Mouse (Mus musculus) heart, adult 2 months (tissue): Measurements from ENCODE around the gene Trim31. TPM values are rescaled to one million over a fixed set of nuclear protein-coding genes. Genes with fewer than 3 reads are reported as not detected.

Experiments used
- DNase-seq, 2 experiments: peaks; one replicate each; pipeline ENCODE4 v3.0.0; 2021
- H3K27ac ChIP-seq: fragments of 200-600 bp; 2 replicates; pipeline ENCODE4 v1.8.1; 2022
- H3K27me3 ChIP-seq: fragments of 200-500 bp; 2 replicates; pipeline ENCODE4 v1.6.1; 2012; ENCODE audit warnings: mild to moderate bottlenecking, low read length, inconsistent platforms, mixed read lengths; ENCODE audit not compliant: control insufficient read depth, insufficient read depth
- H3K36me3 ChIP-seq: fragments of 200-500 bp; 2 replicates; pipeline ENCODE4 v1.6.1; 2012; ENCODE audit warnings: low read length, inconsistent platforms; ENCODE audit not compliant: control insufficient read depth, insufficient read depth
- H3K4me1 ChIP-seq: fragments of 200-500 bp; 2 replicates; pipeline ENCODE4 v1.6.1; 2011; ENCODE audit warnings: low read length; ENCODE audit not compliant: control insufficient read depth, insufficient read depth
- H3K4me3 ChIP-seq: fragments of 200-600 bp; 2 replicates; pipeline ENCODE4 v1.8.1; 2022
- H3K79me2 ChIP-seq: fragments of 200-500 bp; replicated peaks from 2 replicates; pipeline ENCODE4 v1.6.1; 2012; ENCODE audit warnings: mild to moderate bottlenecking, inconsistent platforms, low read length, moderate library complexity, mixed read lengths; ENCODE audit not compliant: control insufficient read depth, insufficient read depth
- H3K9ac ChIP-seq: fragments of 200-500 bp; 2 replicates; pipeline ENCODE4 v1.6.1; 2012; ENCODE audit warnings: low read depth, mild to moderate bottlenecking, control low read depth, inconsistent platforms, low read length, mixed read lengths
- CTCF ChIP-seq: fragments of 200-600 bp; IDR thresholded peaks from 2 replicates; pipeline ENCODE4 v1.8.1; 2022; ENCODE audit warnings: antibody characterized with exemption, mild to moderate bottlenecking, moderate library complexity
- EP300 ChIP-seq: fragments of 200-500 bp; IDR thresholded peaks from 2 replicates; pipeline ENCODE4 v1.6.1; 2011; ENCODE audit warnings: low read depth, low read length, control low read depth; ENCODE audit not compliant: insufficient read depth
- POLR2A ChIP-seq: fragments of 200-500 bp; IDR thresholded peaks from 2 replicates; pipeline ENCODE4 v1.6.1; 2011; ENCODE audit warnings: mild to moderate bottlenecking, low read depth, low read length, control low read depth; ENCODE audit not compliant: insufficient read depth
- WGBS: fragments of 180-500 bp; shearing (Covaris S2); methylation state at CpG from one replicate; pipeline ENCODE4 v1.1.7; 2018; 5-methylcytosine and 5-hydroxymethylcytosine counted together
- intact Hi-C: fragments of 180-260 bp; cut with DNase I; formaldehyde crosslinking; loops from one replicate; pipeline ENCODE4 v1.15.1; 2025
- long read RNA-seq: library from polyadenylated mRNA; stranded (forward); transcript quantifications from one replicate; pipeline ENCODE4 v2.0.0, GENCODE M21; 2021
- polyA plus RNA-seq: library from polyadenylated mRNA; depleted of rRNA; stranded (reverse); fragments of >200 nt; gene quantifications from 2 replicates; pipeline ENCODE4 v1.2.3, GENCODE M21; 2012; rRNA removed
- total RNA-seq, 2 experiments: library from RNA; stranded (reverse); gene quantifications; 2 replicates each; pipeline ENCODE4 v1.2.3; 2021

Trim31 gene
- total RNA-seq, result not detected
- not detected in 2 replicates for polyA plus RNA-seq
- long read RNA-seq, result 0 reads

DNA sequence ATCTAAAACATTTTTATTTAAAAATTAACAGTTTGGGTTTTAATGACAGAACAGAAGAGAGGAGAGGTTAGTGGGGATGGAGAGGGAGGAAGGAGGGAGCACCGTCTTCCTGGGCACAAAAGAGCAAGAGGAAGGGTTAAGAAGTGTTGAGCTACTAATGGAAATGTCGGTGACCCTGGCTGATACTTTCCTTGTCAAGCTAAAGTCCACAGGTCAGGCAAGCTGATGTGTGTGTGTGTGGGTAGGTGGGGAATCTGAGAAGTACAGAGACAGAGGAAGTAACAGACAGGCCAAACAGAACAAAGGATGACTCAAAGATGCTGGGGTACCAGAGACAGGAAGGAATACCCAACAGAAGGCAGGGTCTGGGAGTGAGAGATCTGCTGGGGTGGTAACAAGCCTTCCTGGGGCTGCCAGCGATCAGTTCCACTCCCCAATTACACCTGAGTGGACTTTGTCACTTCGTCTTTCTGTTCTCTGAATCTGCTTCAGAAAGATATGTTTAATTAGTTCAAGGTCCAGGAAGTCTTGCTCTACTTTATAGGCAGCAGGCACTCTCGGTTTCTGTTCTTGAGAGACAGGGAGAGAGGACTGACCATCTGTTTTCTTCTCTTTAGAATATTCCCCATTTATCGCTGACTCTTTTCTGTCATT lies at the start of gene Trim31:
Trim31 (plus strand) TSS at position 567 of the 654 bp plus-strand sequence.
- Histone ChIP-seq H3K4me3 (no peak within 1 kb of the TSS), H3K36me3 (no peaks in the 10 kb centered on the region), H3K27ac (no peak within 1 kb of the TSS), H3K4me1 (no peaks in the 10 kb centered on the region), H3K27me3 (no peaks in the 10 kb centered on the region), H3K79me2 (no peaks in the 10 kb centered on the region), H3K9ac (no peak within 1 kb of the TSS)
- DNase-seq, result no peak
- 55% methylated on average over 6 of the region's 6 CpGs for WGBS
- intact Hi-C loops, result no loop called here
- TF ChIP-seq POLR2A (no peak), EP300 (no peak), CTCF (no peak)

DNA sequence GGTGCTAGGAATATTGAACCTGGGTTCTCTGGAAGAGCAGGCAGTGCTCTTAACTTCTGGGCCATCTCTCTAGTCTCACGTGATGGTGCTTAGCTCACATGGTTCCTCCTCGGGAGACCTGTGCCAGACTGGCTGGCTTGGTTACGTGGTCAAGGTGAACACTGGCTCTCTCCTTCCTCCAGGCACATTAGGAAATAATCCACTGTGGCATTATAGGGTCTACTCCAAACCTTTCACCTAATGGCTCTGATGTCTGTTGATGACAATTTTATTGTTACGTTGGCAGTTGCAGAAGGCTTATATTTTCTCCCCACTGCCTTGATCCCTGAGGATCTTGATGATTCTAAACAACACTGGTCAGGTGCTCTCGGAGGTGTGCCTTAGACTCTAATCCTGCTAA lies 49.0 kb upstream of the Trim31 start:
- H3K27ac ChIP-seq, result no peak overlapping the region
- no peaks in the 10 kb centered on the region; the same call in 1 of the 2 replicates for H3K79me2 ChIP-seq
- DNase-seq, result no peak
- H3K36me3 ChIP-seq, result peaks cover 3% of the 10 kb centered on the region
- no peak overlapping the region for H3K4me3 ChIP-seq
- H3K4me1 ChIP-seq, result peaks cover 7% of the 10 kb centered on the region
- no peak overlapping the region for H3K9ac ChIP-seq
- TF ChIP-seq CTCF (no peak), EP300 (no peak), POLR2A (no peak)
- WGBS, result 74% methylated on average over 5 of the region's 5 CpGs
- no peaks in the 10 kb centered on the region for H3K27me3 ChIP-seq
- intact Hi-C loops, result no loop called here

- no peak overlapping the region for H3K27ac ChIP-seq
- H3K36me3 ChIP-seq, result peaks cover 3% of the 10 kb centered on the region
- H3K79me2 ChIP-seq, result no peaks in the 10 kb centered on the region; the same call in 1 of the 2 replicates
- no peak for TF ChIP-seq EP300
- TF ChIP-seq CTCF, result no peak
- TF ChIP-seq POLR2A, result no peak
- H3K27me3 ChIP-seq, result no peaks in the 10 kb centered on the region
- DNase-seq, result no peak
- intact Hi-C loops, result no loop called here
- 85% methylated on average over 2 of the region's 2 CpGs for WGBS
- no peaks in the 10 kb centered on the region for H3K4me1 ChIP-seq
- no peak overlapping the region for H3K9ac ChIP-seq
- no peak overlapping the region for H3K4me3 ChIP-seq
These were observed 47.9 kb upstream of the Trim31 start for GRCm38 (mm10) chr17:36849992-36850391.

- Histone ChIP-seq H3K9ac (no peak overlapping the region), H3K27ac (no peak overlapping the region), H3K36me3 (peaks cover 3% of the 10 kb centered on the region), H3K4me1 (no peaks in the 10 kb centered on the region), H3K79me2 (no peaks in the 10 kb centered on the region; the same call in 1 of the 2 replicates), H3K27me3 (no peaks in the 10 kb centered on the region), H3K4me3 (no peak overlapping the region)
- 80% methylated on average over 5 of the region's 5 CpGs for WGBS
- DNase-seq, result no peak
- intact Hi-C loops, result no loop called here
- TF ChIP-seq EP300, result no peak
- no peak for TF ChIP-seq POLR2A
- no peak for TF ChIP-seq CTCF
These were observed 46.7 kb upstream of the Trim31 start for GRCm38 (mm10) chr17:36851200-36851599.

DNA sequence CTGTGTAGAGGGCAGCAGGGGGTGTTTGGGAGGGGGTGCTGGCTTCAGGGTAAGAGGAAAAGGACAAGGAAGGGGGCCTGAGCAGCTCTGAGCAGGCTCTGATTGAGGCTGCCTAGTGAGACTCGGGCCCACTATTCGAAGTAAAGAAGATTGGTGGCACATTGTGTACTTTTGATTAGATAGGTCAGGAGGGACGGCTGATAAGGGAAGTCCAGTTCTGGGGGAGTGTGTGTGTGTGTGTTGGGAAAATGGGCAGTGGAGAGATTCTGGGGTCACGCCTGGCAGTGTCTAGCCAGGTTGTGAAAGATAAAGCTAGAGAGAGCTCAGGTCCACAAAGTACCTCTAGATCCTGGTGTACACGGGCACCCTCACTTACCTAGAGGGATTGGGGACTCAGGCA lies 46.3 kb upstream of the Trim31 start:
- WGBS, result 62% methylated on average over 5 of the region's 5 CpGs
- peaks cover 3% of the 10 kb centered on the region; the same call in 1 of the 2 replicates for H3K36me3 ChIP-seq
- no peak for DNase-seq
- no peaks in the 10 kb centered on the region for H3K27me3 ChIP-seq
- TF ChIP-seq CTCF, result no peak
- TF ChIP-seq EP300, result no peak
- TF ChIP-seq POLR2A, result no peak
- intact Hi-C loops, result no loop called here
- no peak overlapping the region for H3K27ac ChIP-seq
- no peak overlapping the region for H3K9ac ChIP-seq
- H3K4me3 ChIP-seq, result no peak overlapping the region
- no peaks in the 10 kb centered on the region for H3K79me2 ChIP-seq
- H3K4me1 ChIP-seq, result no peaks in the 10 kb centered on the region

DNA sequence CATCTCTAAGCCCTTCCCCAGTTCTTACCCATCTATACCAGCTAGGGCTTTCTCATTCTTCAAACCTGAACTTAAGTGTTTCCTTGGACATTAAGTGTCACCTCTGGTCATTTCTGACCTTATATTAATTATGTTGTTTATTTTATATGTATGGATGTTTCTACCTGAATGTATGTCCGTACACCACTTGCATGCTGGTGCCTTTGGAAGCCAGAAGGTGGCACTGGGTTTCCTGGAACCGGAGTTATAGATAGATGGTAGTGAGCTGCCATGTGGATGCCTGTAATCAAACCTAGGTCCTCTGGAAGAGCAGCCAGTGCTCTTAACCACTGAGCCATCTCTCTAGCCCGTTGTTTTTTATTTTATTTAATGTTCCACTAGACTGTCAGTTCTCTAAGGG lies 42.4 kb upstream of the Trim31 start:
- Histone ChIP-seq H3K27ac (no peak overlapping the region), H3K27me3 (no peaks in the 10 kb centered on the region), H3K4me3 (no peak overlapping the region), H3K36me3 (peaks cover 3% of the 10 kb centered on the region; the same call in 1 of the 2 replicates), H3K79me2 (no peaks in the 10 kb centered on the region), H3K9ac (no peak overlapping the region), H3K4me1 (no peaks in the 10 kb centered on the region)
- intact Hi-C loops, result no loop called here
- 89% methylated on average over 3 of the region's 3 CpGs for WGBS
- TF ChIP-seq POLR2A (no peak), CTCF (no peak), EP300 (no peak)
- DNase-seq, result no peak
